Mouse (Mus musculus) MEL (cell line): ENCODE measurements around the gene Pkdcc. TPM values are rescaled to one million over a fixed set of nuclear protein-coding genes. Genes with fewer than 3 reads are reported as not detected.

Source experiments
- DNase-seq: peaks from one replicate; pipeline ENCODE4 v3.0.0; 2011; ENCODE audit warnings: low read depth, low spot score
- H3K27ac ChIP-seq: 2 replicates; pipeline ENCODE4 v1.5.1; 2012; ENCODE audit warnings: low read depth, mild to moderate bottlenecking, control low read depth, low read length, moderate library complexity; ENCODE audit not compliant: control insufficient read depth
- H3K27me3 ChIP-seq, 2 experiments: fragments of 150-350 bp in 1 of 2; sonication (generic) in 1 of 2; 2 replicates each; pipeline ENCODE4 v1.6.1; 2012; ENCODE audit warnings: low read length in 2 of 2, mild to moderate bottlenecking in 2 of 2, improper control_type of control experiment in 1 of 2, moderate library complexity in 1 of 2; ENCODE audit not compliant: insufficient read depth in 2 of 2, control insufficient read depth in 1 of 2
- H3K36me3 ChIP-seq, 2 experiments: 2 replicates each; pipeline ENCODE4 v1.6.1; 2012 to 2014; ENCODE audit warnings: low read length in 2 of 2, improper control_type of control experiment in 1 of 2, inconsistent platforms in 1 of 2, mild to moderate bottlenecking in 1 of 2; ENCODE audit not compliant: insufficient read depth in 2 of 2, control insufficient read depth in 1 of 2
- H3K4me1 ChIP-seq, 2 experiments: fragments of 150-350 bp in 1 of 2; sonication (generic) in 1 of 2; 2 replicates each; pipeline ENCODE4 v1.6.1; 2012; ENCODE audit warnings: low read length in 2 of 2, improper control_type of control experiment in 1 of 2, mild to moderate bottlenecking in 1 of 2; ENCODE audit not compliant: insufficient read depth in 2 of 2, control insufficient read depth in 1 of 2
- H3K4me3 ChIP-seq, 2 experiments: fragments of 150-350 bp in 1 of 2; sonication (generic) in 1 of 2; 2 replicates each; pipeline ENCODE4 v1.5.1; 2012; ENCODE audit warnings: low read depth in 2 of 2, low read length in 2 of 2, mild to moderate bottlenecking in 2 of 2, moderate library complexity in 2 of 2, control low read depth in 1 of 2, improper control_type of control experiment in 1 of 2; ENCODE audit not compliant: control insufficient read depth in 1 of 2, insufficient read depth in 1 of 2
- H3K79me2 ChIP-seq: 2 replicates; pipeline ENCODE4 v1.6.1; 2012; ENCODE audit warnings: mild to moderate bottlenecking, low read length, moderate library complexity; ENCODE audit not compliant: control insufficient read depth, poor library complexity, insufficient read depth
- H3K9ac ChIP-seq: 2 replicates; pipeline ENCODE4 v1.6.1; 2012; ENCODE audit warnings: low read depth, mild to moderate bottlenecking, control low read depth, low read length, moderate library complexity; ENCODE audit not compliant: control insufficient read depth, poor library complexity, severe bottlenecking
- H3K9me3 ChIP-seq: fragments of 150-350 bp; sonication (generic); replicated peaks from 2 replicates; pipeline ENCODE4 v1.6.1; 2012; ENCODE audit warnings: mild to moderate bottlenecking, low read length, improper control_type of control experiment, moderate library complexity; ENCODE audit not compliant: insufficient read depth
- BHLHE40 ChIP-seq: IDR thresholded peaks from 2 replicates; pipeline ENCODE4 v1.6.1; 2012; ENCODE audit warnings: low read depth, mild to moderate bottlenecking, inconsistent platforms, low read length, improper control_type of control experiment, borderline replicate concordance
- CHD1 ChIP-seq: IDR thresholded peaks from 2 replicates; pipeline ENCODE4 v1.6.1; 2012; ENCODE audit warnings: low read depth, mild to moderate bottlenecking, inconsistent platforms, low read length, improper control_type of control experiment
- CHD2 ChIP-seq: IDR thresholded peaks from 2 replicates; pipeline ENCODE4 v1.6.1; 2011; ENCODE audit warnings: low read length, improper control_type of control experiment
- E2F4 ChIP-seq: IDR thresholded peaks from 2 replicates; pipeline ENCODE4 v1.6.1; 2011; ENCODE audit warnings: low read depth, low read length, improper control_type of control experiment, borderline replicate concordance
- EP300 ChIP-seq, 2 experiments: IDR thresholded peaks; 2 replicates each; pipeline ENCODE4 v1.6.1; 2011; ENCODE audit warnings: improper control_type of control experiment in 2 of 2, low read length in 2 of 2, low read depth in 1 of 2, mild to moderate bottlenecking in 1 of 2
- ETS1 ChIP-seq: IDR thresholded peaks from 2 replicates; pipeline ENCODE4 v1.6.1; 2012; ENCODE audit warnings: low read depth, mild to moderate bottlenecking, inconsistent platforms, low read length, improper control_type of control experiment, moderate library complexity
- GATA1 ChIP-seq: IDR thresholded peaks from 2 replicates; pipeline ENCODE4 v1.6.1; 2011; ENCODE audit warnings: low read depth, low read length, improper control_type of control experiment
- HCFC1 ChIP-seq: IDR thresholded peaks from 2 replicates; pipeline ENCODE4 v1.6.1; 2012; ENCODE audit warnings: low read depth, mild to moderate bottlenecking, inconsistent platforms, low read length, improper control_type of control experiment, moderate library complexity
- JUND ChIP-seq: IDR thresholded peaks from 2 replicates; pipeline ENCODE4 v1.6.1; 2011; ENCODE audit warnings: low read depth, mild to moderate bottlenecking, improper control_type of control experiment, low read length
- MAX ChIP-seq: IDR thresholded peaks from 2 replicates; pipeline ENCODE4 v1.6.1; 2011; ENCODE audit warnings: low read length, improper control_type of control experiment
- MEF2A ChIP-seq: IDR thresholded peaks from 2 replicates; pipeline ENCODE4 v1.6.1; 2014; ENCODE audit warnings: low read depth, mild to moderate bottlenecking, inconsistent platforms, low read length, improper control_type of control experiment; ENCODE audit not compliant: poor library complexity, insufficient replicate concordance, severe bottlenecking; ENCODE audit errors: extremely low read depth
- MXI1 ChIP-seq: IDR thresholded peaks from 2 replicates; pipeline ENCODE4 v1.6.1; 2011; ENCODE audit warnings: mild to moderate bottlenecking, low read depth, low read length, improper control_type of control experiment
- MYB ChIP-seq: IDR thresholded peaks from 2 replicates; pipeline ENCODE4 v1.6.1; 2011; ENCODE audit warnings: mild to moderate bottlenecking, low read depth, low read length, improper control_type of control experiment
- NRF1 ChIP-seq: IDR thresholded peaks from 2 replicates; pipeline ENCODE4 v1.6.1; 2014; ENCODE audit warnings: low read depth, mild to moderate bottlenecking, inconsistent platforms, low read length, improper control_type of control experiment, moderate library complexity; ENCODE audit not compliant: poor library complexity, insufficient read depth, severe bottlenecking
- POLR2A ChIP-seq, 2 experiments: IDR thresholded peaks; 2 replicates each; pipeline ENCODE4 v1.6.1; 2011 to 2012; ENCODE audit warnings: low read length in 2 of 2, mild to moderate bottlenecking in 2 of 2, control low read depth in 1 of 2, improper control_type of control experiment in 1 of 2, low read depth in 1 of 2, moderate library complexity in 1 of 2; ENCODE audit not compliant: control insufficient read depth in 1 of 2, insufficient read depth in 1 of 2, poor library complexity in 1 of 2
- POLR2AphosphoS2 ChIP-seq: IDR thresholded peaks from 2 replicates; pipeline ENCODE4 v1.6.1; 2011; ENCODE audit warnings: low read length, improper control_type of control experiment
- RCOR1 ChIP-seq: IDR thresholded peaks from 2 replicates; pipeline ENCODE4 v1.6.1; 2012; ENCODE audit warnings: low read depth, mild to moderate bottlenecking, inconsistent platforms, low read length, improper control_type of control experiment
- SIN3A ChIP-seq: IDR thresholded peaks from 2 replicates; pipeline ENCODE4 v1.6.1; 2012; ENCODE audit warnings: low read length, improper control_type of control experiment, inconsistent platforms
- SMC3 ChIP-seq: IDR thresholded peaks from 2 replicates; pipeline ENCODE4 v1.6.1; 2011; ENCODE audit warnings: low read depth, low read length, improper control_type of control experiment
- TAL1 ChIP-seq: IDR thresholded peaks from 2 replicates; pipeline ENCODE4 v1.6.1; 2012; ENCODE audit warnings: mild to moderate bottlenecking, inconsistent platforms, low read length, moderate library complexity, mixed read lengths
- TBP ChIP-seq: IDR thresholded peaks from 2 replicates; pipeline ENCODE4 v1.8.0; 2011; ENCODE audit warnings: low read depth, low read length, improper control_type of control experiment
- TCF12 ChIP-seq: IDR thresholded peaks from 2 replicates; pipeline ENCODE4 v1.6.1; 2014; ENCODE audit warnings: low read depth, mild to moderate bottlenecking, inconsistent platforms, low read length, improper control_type of control experiment, moderate library complexity
- USF1 ChIP-seq: IDR thresholded peaks from 2 replicates; pipeline ENCODE4 v1.6.1; 2014; ENCODE audit warnings: low read depth, mild to moderate bottlenecking, inconsistent platforms, low read length, improper control_type of control experiment, moderate library complexity
- USF2 ChIP-seq, 2 experiments: IDR thresholded peaks; 2 replicates each; pipeline ENCODE4 v1.6.1; 2011 to 2012; ENCODE audit warnings: improper control_type of control experiment in 2 of 2, low read length in 2 of 2, borderline replicate concordance in 1 of 2, inconsistent platforms in 1 of 2, low read depth in 1 of 2, mild to moderate bottlenecking in 1 of 2; ENCODE audit not compliant: insufficient read depth in 1 of 2
- ZMIZ1 ChIP-seq: IDR thresholded peaks from 2 replicates; pipeline ENCODE4 v1.6.1; 2012; ENCODE audit warnings: low read depth, mild to moderate bottlenecking, inconsistent platforms, low read length, improper control_type of control experiment, moderate library complexity
- ZNF384 ChIP-seq: IDR thresholded peaks from 2 replicates; pipeline ENCODE4 v1.6.1; 2012; ENCODE audit warnings: low read depth, mild to moderate bottlenecking, inconsistent platforms, low read length, improper control_type of control experiment
- polyA plus RNA-seq, 2 experiments: library from polyadenylated mRNA; stranded (reverse) in 1 of 2; unstranded in 1 of 2; fragments of >175 nt in 1 of 2; fragments of >200 nt in 1 of 2; gene quantifications; 2 replicates each; pipeline versions ENCODE4 v1.2.1 to v1.2.4; 2012; ENCODE audit warnings: low replicate concordance in 2 of 2, low read depth in 1 of 2; ENCODE audit not compliant: insufficient read length in 2 of 2, insufficient read depth in 1 of 2, missing spikeins in 1 of 2
- total RNA-seq: library from RNA; depleted of rRNA; stranded (reverse); fragments of 300-350 nt; gene quantifications from 2 replicates; pipeline ENCODE4 v1.2.3, GENCODE M21; 2012

Gene Pkdcc
- total and polyA plus RNA-seq, 3 experiments: not detected

DNA sequence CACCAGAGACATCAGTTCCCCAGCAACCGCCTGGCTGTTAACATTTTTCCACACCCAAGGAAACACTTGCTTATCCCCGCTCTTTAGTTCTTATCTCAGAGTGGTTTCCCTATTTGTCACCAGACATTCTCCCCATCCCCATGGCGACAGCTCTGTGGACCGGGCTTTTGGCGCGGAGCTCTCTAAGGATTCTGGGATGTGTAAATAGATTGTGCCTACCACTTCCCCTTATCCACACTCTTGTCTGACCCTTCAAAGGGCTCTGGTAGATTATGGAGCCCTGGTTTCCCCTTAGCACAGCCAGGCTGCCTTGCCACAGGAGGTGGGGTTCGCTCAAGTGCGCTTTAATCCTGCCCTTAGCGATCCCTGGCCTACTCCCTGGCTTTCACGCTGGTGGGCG lies 16.3 kb downstream of the Pkdcc start:
- no peaks in the 10 kb centered on the region for H3K4me1 ChIP-seq
- H3K9ac ChIP-seq: no peak overlapping the region
- H3K36me3 ChIP-seq: no peaks in the 10 kb centered on the region
- H3K9me3 ChIP-seq: no peaks in the 10 kb centered on the region
- no peak for DNase-seq
- H3K4me3 ChIP-seq: no peak overlapping the region
- H3K79me2 ChIP-seq: no peaks in the 10 kb centered on the region
- no peak overlapping the region for H3K27ac ChIP-seq
- no peak for TF ChIP-seq JUND
- TF ChIP-seq POLR2AphosphoS2: no peak
- TF ChIP-seq BHLHE40: no peak
- TF ChIP-seq GATA1: no peak
- no peak for TF ChIP-seq POLR2A (IDR thresholded peaks at IDR 0.05; ENCODE audit: control insufficient read depth in 1 of 2, insufficient read depth in 1 of 2, low read depth in 1 of 2, low read length in 2 of 2, poor library complexity in 1 of 2)
- TF ChIP-seq TCF12: no peak
- no peaks in the 10 kb centered on the region; a peak in 1 of 4 replicates for H3K27me3 ChIP-seq

DNA sequence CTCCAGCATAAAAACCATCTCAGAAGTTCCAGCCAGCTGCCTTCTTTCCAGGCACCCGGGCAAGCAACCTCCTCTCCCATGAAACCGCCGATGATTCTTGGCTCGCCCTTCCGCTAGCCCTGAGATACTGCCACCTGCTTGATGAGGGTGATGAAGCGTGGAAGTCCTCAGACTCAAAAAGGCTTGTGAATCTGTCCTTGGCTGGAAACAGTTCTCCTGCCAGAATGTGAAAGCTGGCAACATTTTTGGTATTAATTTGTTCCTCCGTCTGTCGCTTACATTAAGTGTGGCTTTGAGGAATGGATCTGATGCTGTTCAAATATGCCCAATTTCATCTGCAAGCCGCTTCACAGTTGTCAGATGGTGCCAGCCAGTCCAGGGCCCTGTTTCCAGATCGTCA lies 20.1 kb downstream of the Pkdcc start:
- Histone ChIP-seq H3K79me2 (no peaks in the 10 kb centered on the region), H3K36me3 (no peaks in the 10 kb centered on the region), H3K27me3 (no peaks in the 10 kb centered on the region; a peak in 1 of 4 replicates), H3K27ac (no peak overlapping the region), H3K4me1 (no peaks in the 10 kb centered on the region), H3K9ac (no peak overlapping the region), H3K9me3 (no peaks in the 10 kb centered on the region), H3K4me3 (no peak overlapping the region)
- no peak for DNase-seq
- TF ChIP-seq TBP (no peak), POLR2A (IDR thresholded peaks at IDR 0.05; ENCODE audit: control insufficient read depth in 1 of 2, insufficient read depth in 1 of 2, low read depth in 1 of 2, low read length in 2 of 2, poor library complexity in 1 of 2) (no peak), RCOR1 (no peak), ZNF384 (no peak), CHD2 (no peak), MYB (no peak), MAX (no peak), USF2 (IDR thresholded peaks at IDR 0.05; ENCODE audit: borderline replicate concordance in 1 of 2, insufficient read depth in 1 of 2, low read depth in 1 of 2, low read length in 2 of 2) (no peak)

DNA sequence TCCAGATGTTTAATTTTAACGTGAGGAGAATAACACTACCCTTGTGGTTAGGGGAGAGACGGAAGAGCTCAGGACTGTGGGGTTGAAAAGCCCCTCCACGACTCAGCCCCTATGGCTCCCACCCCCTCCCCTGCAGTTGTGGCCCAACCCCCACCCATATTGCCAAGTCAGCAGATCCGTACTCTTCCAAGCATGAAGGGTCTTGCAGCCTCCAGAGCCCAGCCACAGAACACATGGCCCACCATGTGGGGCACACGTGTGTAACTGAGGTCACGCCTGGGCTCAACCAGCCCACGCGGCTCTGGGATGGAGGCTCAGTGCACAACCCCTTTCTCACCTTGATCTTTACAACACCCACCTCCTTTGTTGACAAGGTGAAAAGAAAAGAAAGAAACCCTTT lies 21.1 kb downstream of the Pkdcc start:
- DNase-seq: no peak
- TF ChIP-seq SMC3: no peak
- no peak for TF ChIP-seq ZNF384
- TF ChIP-seq NRF1: no peak
- TF ChIP-seq GATA1: no peak
- no peak for TF ChIP-seq MAX
- no peak for TF ChIP-seq TCF12
- no peak for TF ChIP-seq MXI1
- no peak for TF ChIP-seq POLR2AphosphoS2
- no peak for TF ChIP-seq CHD1
- TF ChIP-seq E2F4: no peak
- TF ChIP-seq TAL1: no peak
- no peak for TF ChIP-seq HCFC1
- TF ChIP-seq BHLHE40: no peak
- no peak for TF ChIP-seq USF1
- TF ChIP-seq ZMIZ1: no peak
- no peak for TF ChIP-seq MEF2A
- TF ChIP-seq SIN3A: no peak
- no peak for TF ChIP-seq EP300 (IDR thresholded peaks at IDR 0.05; ENCODE audit: low read depth in 1 of 2, low read length in 2 of 2)
- TF ChIP-seq ETS1: no peak
- Histone ChIP-seq H3K27ac (no peak overlapping the region), H3K4me1 (no peaks in the 10 kb centered on the region), H3K9ac (no peak overlapping the region), H3K27me3 (no peaks in the 10 kb centered on the region; a peak in 1 of 4 replicates), H3K9me3 (no peaks in the 10 kb centered on the region), H3K4me3 (no peak overlapping the region), H3K36me3 (no peaks in the 10 kb centered on the region), H3K79me2 (no peaks in the 10 kb centered on the region)
